Mouse (Mus musculus): Measurements from ENCODE around the gene Xpnpep3. TPM values are rescaled to one million over a fixed set of nuclear protein-coding genes. Genes with fewer than 3 reads are reported as not detected.
A peak's percentile ranks its signal among the peaks of the same experiment; 100 is the strongest.
"Not testable (repeated sequence)": the region's sequence is repeated elsewhere in the genome, so short reads cannot be mapped to it uniquely, and the experiment has no call there.

The Xpnpep3 gene
- polyA plus RNA-seq, 1 experiment from 2014 or later, result 11.6 TPM

GRCm38 (mm10) chr15:81465901-81466737, 66.2 kb downstream of the Xpnpep3 start, which contains the start of gene Rbx1:
Gene Rbx1, plus strand, starts transcription at chr15:81466296.
- ATAC-seq (ENCODE audit: low FRiP score), result peak; percentile 99
- Histone ChIP-seq H3K9me3 (replicated peaks) (no peaks in the 10 kb centered on the region), H3K4me3 (peak within 1 kb of the TSS; percentile 52), H3K27ac (peak within 1 kb of the TSS; percentile 89), H3K4me1 (peaks cover 10% of the 10 kb centered on the region), H3K4me2 (replicated peaks) (peak within 1 kb of the TSS; percentile 64), H3K9ac (peak within 1 kb of the TSS; percentile 71), H3K27me3 (no peaks in the 10 kb centered on the region), H3K36me3 (peaks cover 24% of the 10 kb centered on the region)
- WGBS, result under 1% methylated on average over 60 of the region's 62 CpGs

GRCm38 (mm10) chr15:81466738-81467113, 66.8 kb downstream of the Xpnpep3 start:
- WGBS, result 1% methylated on average over 15 of the region's 15 CpGs
- Histone ChIP-seq H3K4me1 (peaks cover 10% of the 10 kb centered on the region), H3K4me3 (peak overlapping the region; percentile 52), H3K36me3 (peaks cover 30% of the 10 kb centered on the region), H3K9ac (peak overlapping the region; percentile 71), H3K27me3 (no peaks in the 10 kb centered on the region), H3K27ac (peak overlapping the region; percentile 89), H3K9me3 (replicated peaks) (no peaks in the 10 kb centered on the region), H3K4me2 (replicated peaks) (peak overlapping the region; percentile 64)
- ATAC-seq (ENCODE audit: low FRiP score), result no peak

GRCm38 (mm10) chr15:81470735-81471134, 70.8 kb downstream of the Xpnpep3 start:
- 85% methylated on average over 8 of the region's 8 CpGs for WGBS
- peaks cover 65% of the 10 kb centered on the region for H3K36me3 ChIP-seq
- no peak overlapping the region for H3K4me2 ChIP-seq (replicated peaks)

GRCm38 (mm10) chr15:81472256-81472655, 72.3 kb downstream of the Xpnpep3 start:
- Histone ChIP-seq H3K9me3 (replicated peaks) (no peaks in the 10 kb centered on the region), H3K4me1 (peaks cover 14% of the 10 kb centered on the region), H3K4me3 (no peak overlapping the region), H3K27ac (no peak overlapping the region), H3K4me2 (replicated peaks) (no peak overlapping the region), H3K36me3 (peaks cover 65% of the 10 kb centered on the region), H3K27me3 (no peaks in the 10 kb centered on the region), H3K9ac (no peak overlapping the region)
- ATAC-seq (ENCODE audit: low FRiP score), result no peak
- WGBS, result over 99% methylated on average over 5 of the region's 5 CpGs

More at GRCm38 (mm10) chr15:81470735-81471134, 70.8 kb downstream of the Xpnpep3 start:
- H3K4me1 ChIP-seq, result peaks cover 10% of the 10 kb centered on the region
- no peak overlapping the region for H3K9ac ChIP-seq
- H3K27me3 ChIP-seq, result no peaks in the 10 kb centered on the region
- no peak for ATAC-seq (ENCODE audit: low FRiP score)
- H3K9me3 ChIP-seq (replicated peaks), result no peaks in the 10 kb centered on the region
- H3K4me3 ChIP-seq, result no peak overlapping the region
- H3K27ac ChIP-seq, result no peak overlapping the region

- Histone ChIP-seq H3K4me3 (no peak overlapping the region), H3K36me3 (peaks cover 46% of the 10 kb centered on the region), H3K27ac (no peak overlapping the region), H3K4me2 (replicated peaks) (no peak overlapping the region), H3K4me1 (peaks cover 5% of the 10 kb centered on the region; the same call in 1 of the 2 replicates), H3K27me3 (no peaks in the 10 kb centered on the region), H3K9ac (no peak overlapping the region), H3K9me3 (replicated peaks) (no peaks in the 10 kb centered on the region)
- 42% methylated on average over 3 of the region's 3 CpGs for WGBS
- no peak for ATAC-seq (ENCODE audit: low FRiP score)
Measured at GRCm38 (mm10) chr15:81475654-81476053, 75.7 kb downstream of the Xpnpep3 start.

GRCm38 (mm10) chr15:81476597-81476996, 76.7 kb downstream of the Xpnpep3 start:
- Histone ChIP-seq H3K9me3 (replicated peaks) (no peaks in the 10 kb centered on the region), H3K4me2 (replicated peaks) (peak overlapping the region; percentile 26), H3K4me1 (peaks cover 5% of the 10 kb centered on the region; the same call in 1 of the 2 replicates), H3K36me3 (peaks cover 37% of the 10 kb centered on the region), H3K4me3 (no peak overlapping the region), H3K27me3 (peaks cover 6% of the 10 kb centered on the region; the same call in 1 of the 2 replicates), H3K27ac (no peak overlapping the region), H3K9ac (no peak overlapping the region)
- 0 out of 2 replicates have a peak, but pooled peaks have one; percentile 52 for ATAC-seq (ENCODE audit: low FRiP score)
- WGBS, result 0% methylated on average over 2 of the region's 2 CpGs

GRCm38 (mm10) chr15:81479446-81480213, 79.7 kb downstream of the Xpnpep3 start:
- ATAC-seq (ENCODE audit: low FRiP score), result no peak
- Histone ChIP-seq H3K4me1 (peaks cover 5% of the 10 kb centered on the region; the same call in 1 of the 2 replicates), H3K9me3 (replicated peaks) (no peaks in the 10 kb centered on the region), H3K27ac (no peak overlapping the region), H3K27me3 (peaks cover 6% of the 10 kb centered on the region; the same call in 1 of the 2 replicates), H3K36me3 (peaks cover 9% of the 10 kb centered on the region), H3K4me3 (no peak overlapping the region), H3K4me2 (replicated peaks) (no peak overlapping the region), H3K9ac (no peak overlapping the region)
- 66% methylated on average over 21 of the region's 21 CpGs for WGBS

GRCm38 (mm10) chr15:81480284-81480683, 80.3 kb downstream of the Xpnpep3 start:
- WGBS, result 66% methylated on average over 3 of the region's 3 CpGs
- not testable (repeated sequence) for H3K27me3 ChIP-seq; ATAC-seq (ENCODE audit: low FRiP score)

GRCm38 (mm10) chr15:81480977-81481379, 81.0 kb downstream of the Xpnpep3 start:
- no peak overlapping the region for H3K4me3 ChIP-seq
- no peak for ATAC-seq (ENCODE audit: low FRiP score)
- H3K9ac ChIP-seq, result no peak overlapping the region
- peaks cover 5% of the 10 kb centered on the region; the same call in 1 of the 2 replicates for H3K4me1 ChIP-seq
- H3K27me3 ChIP-seq, result peaks cover 6% of the 10 kb centered on the region; the same call in 1 of the 2 replicates
- peak overlapping the region; percentile 42 for H3K4me2 ChIP-seq (replicated peaks)
- no peak overlapping the region for H3K27ac ChIP-seq
- no peaks in the 10 kb centered on the region for H3K9me3 ChIP-seq (replicated peaks)
- 15% methylated on average over 13 of the region's 13 CpGs for WGBS
- no peaks in the 10 kb centered on the region for H3K36me3 ChIP-seq

More at GRCm38 (mm10) chr15:81480284-81480683, 80.3 kb downstream of the Xpnpep3 start:
- not testable (repeated sequence) for H3K4me2 ChIP-seq (replicated peaks); H3K4me3 ChIP-seq; H3K4me1 ChIP-seq; H3K36me3 ChIP-seq; H3K9me3 ChIP-seq (replicated peaks); H3K27ac ChIP-seq; H3K9ac ChIP-seq

- Histone ChIP-seq H3K4me1 (no peaks in the 10 kb centered on the region), H3K9me3 (replicated peaks) (no peaks in the 10 kb centered on the region), H3K36me3 (no peaks in the 10 kb centered on the region), H3K9ac (no peak overlapping the region), H3K27me3 (peaks cover 6% of the 10 kb centered on the region; the same call in 1 of the 2 replicates), H3K4me3 (no peak overlapping the region), H3K4me2 (replicated peaks) (no peak overlapping the region), H3K27ac (no peak overlapping the region)
- no peak for ATAC-seq (ENCODE audit: low FRiP score)
- WGBS, result 88% methylated on average over 2 of the region's 2 CpGs
Measured at GRCm38 (mm10) chr15:81482966-81483365, 83.0 kb downstream of the Xpnpep3 start.

GRCm38 (mm10) chr15:81483691-81484090, 83.8 kb downstream of the Xpnpep3 start:
- Histone ChIP-seq H3K9ac (no peak overlapping the region), H3K27me3 (peaks cover 6% of the 10 kb centered on the region; the same call in 1 of the 2 replicates)
- ATAC-seq (ENCODE audit: low FRiP score), result no peak

GRCm38 (mm10) chr15:81485483-81485882, 85.5 kb downstream of the Xpnpep3 start:
- no peak for ATAC-seq (ENCODE audit: low FRiP score)
- Histone ChIP-seq H3K4me3 (no peak overlapping the region), H3K27me3 (peaks cover 6% of the 10 kb centered on the region; the same call in 1 of the 2 replicates), H3K27ac (no peak overlapping the region), H3K36me3 (no peaks in the 10 kb centered on the region), H3K9me3 (replicated peaks) (no peaks in the 10 kb centered on the region), H3K4me2 (replicated peaks) (no peak overlapping the region), H3K9ac (no peak overlapping the region), H3K4me1 (no peaks in the 10 kb centered on the region)
- WGBS, result 88% methylated on average over 4 of the region's 4 CpGs

More at GRCm38 (mm10) chr15:81483691-81484090, 83.8 kb downstream of the Xpnpep3 start:
- Histone ChIP-seq H3K4me3 (no peak overlapping the region), H3K4me2 (replicated peaks) (no peak overlapping the region), H3K4me1 (no peaks in the 10 kb centered on the region), H3K36me3 (no peaks in the 10 kb centered on the region), H3K27ac (no peak overlapping the region), H3K9me3 (replicated peaks) (no peaks in the 10 kb centered on the region)
- 89% methylated on average over 6 of the region's 6 CpGs for WGBS

Data from hindbrain, embryonic 12.5 days (tissue).